Mouse (Mus musculus) spleen, postnatal 4 days (tissue): ENCODE data around the gene Six4.
"Not testable (repeated sequence)": the region's sequence is repeated elsewhere in the genome, so short reads cannot be mapped to it uniquely, and the experiment has no call there.

ENCODE experiments used
- DNase-seq, 2 experiments: peaks; one replicate each; pipeline ENCODE4 v3.0.0; 2022; ENCODE audit warnings: low spot score in 2 of 2

Six4 gene

DNA sequence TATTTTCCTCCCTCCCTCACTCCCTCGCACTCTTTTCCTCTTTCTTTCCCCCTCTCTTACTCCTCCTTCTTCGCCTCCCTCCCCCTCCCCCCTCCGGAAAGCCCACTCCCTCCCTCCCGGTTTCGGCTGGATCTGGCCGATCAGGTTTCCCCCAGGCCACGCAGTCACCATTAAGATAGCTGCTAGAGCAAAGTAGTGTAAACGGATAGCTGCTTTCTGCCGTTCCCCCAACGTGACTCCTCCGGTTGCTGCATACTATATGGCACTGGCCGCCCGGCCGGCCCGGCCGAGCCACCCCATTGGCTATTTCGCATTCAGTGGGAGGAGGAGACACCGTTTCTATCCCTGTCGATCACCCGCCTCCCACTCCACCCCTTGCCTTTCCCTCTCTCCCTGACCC, at the start of gene Six4:
Six4 (minus strand) TSS at position 261 of the 400 bp plus-strand sequence.
- no peak for DNase-seq

DNA sequence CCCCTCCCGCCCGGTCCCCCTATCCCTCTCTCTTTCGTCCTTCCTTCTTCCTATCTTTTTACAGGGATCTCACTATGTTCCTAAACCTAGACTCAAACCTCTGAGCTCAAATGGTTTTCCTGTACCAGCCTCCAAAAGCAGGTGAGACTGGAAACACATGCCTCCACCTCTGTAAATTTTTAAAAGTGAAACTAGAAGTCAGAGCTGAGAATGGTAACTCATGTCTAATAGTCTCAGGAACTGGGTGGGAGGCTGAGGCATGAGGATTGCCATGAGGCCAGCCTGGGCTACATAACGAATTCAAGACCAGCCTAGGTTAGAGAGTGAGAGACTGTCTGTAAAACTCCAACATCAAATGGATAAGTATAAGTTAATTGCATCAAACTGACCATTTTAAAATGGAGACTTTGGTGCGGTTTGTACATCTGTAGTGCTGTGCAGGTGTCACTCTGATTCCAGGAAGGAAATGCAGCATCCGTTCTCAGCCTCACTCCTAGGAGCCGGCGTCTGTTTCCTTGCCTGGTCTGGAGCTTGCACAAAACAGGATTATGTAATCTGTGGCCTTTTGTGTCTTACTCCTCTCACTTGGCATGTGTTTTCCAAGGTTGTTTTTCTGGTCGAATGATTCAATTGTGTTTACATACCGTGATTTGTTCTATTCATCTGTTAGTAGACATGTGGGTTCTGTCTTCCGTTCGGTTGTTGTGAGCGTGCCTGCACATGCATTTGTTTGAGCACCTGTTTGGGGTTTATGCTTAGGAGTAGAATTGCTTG, 49.3 kb upstream of the Six4 start:
- no peak for DNase-seq

GRCm38 (mm10) chr12:73160341-73160740, 47.1 kb upstream of the Six4 start:
- DNase-seq = no peak

- no peak for DNase-seq
Observed at GRCm38 (mm10) chr12:73154150-73154549, 40.9 kb upstream of the Six4 start.

DNA sequence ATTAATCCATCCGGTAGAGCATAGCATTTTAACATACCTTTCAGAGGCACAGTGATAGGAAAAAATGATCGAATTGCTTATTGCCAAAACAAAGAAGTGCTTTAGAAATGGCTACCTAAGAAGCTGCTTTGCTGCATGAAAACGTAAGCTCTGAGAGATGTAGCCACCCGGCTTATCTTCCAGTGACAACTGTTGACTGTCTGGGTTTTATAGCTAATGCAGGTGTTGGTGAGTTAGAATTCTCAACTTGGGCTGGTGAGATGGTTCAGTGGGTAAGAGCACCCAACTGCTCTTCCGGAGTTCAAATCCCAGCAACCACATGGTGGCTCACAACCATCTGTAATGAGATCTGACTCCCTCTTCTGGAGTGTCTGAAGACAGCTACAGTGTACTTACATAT, 37.8 kb upstream of the Six4 start:
- DNase-seq = not testable (repeated sequence)

DNA sequence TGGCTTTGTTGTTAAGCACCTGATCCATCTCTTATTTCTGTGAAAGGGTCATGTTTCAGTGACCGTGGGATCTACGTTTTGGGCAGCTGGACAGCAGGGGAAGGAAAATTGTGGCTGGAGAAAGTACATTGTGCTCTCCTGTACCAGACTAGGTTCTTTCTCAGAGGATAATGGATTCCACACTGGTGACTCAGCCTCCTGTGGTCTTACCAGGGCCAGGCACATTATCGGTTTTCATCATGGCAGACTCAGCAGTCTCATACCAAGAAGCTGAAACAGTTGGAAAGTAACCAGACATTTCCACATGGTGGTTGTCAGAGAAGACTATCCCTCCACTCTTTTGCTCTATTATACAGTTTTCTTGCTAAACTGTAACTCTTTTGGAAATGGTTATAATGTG, 34.0 kb upstream of the Six4 start:
- DNase-seq = no peak

- DNase-seq = no peak
Observed at GRCm38 (mm10) chr12:73140732-73141131, 27.5 kb upstream of the Six4 start.

DNA sequence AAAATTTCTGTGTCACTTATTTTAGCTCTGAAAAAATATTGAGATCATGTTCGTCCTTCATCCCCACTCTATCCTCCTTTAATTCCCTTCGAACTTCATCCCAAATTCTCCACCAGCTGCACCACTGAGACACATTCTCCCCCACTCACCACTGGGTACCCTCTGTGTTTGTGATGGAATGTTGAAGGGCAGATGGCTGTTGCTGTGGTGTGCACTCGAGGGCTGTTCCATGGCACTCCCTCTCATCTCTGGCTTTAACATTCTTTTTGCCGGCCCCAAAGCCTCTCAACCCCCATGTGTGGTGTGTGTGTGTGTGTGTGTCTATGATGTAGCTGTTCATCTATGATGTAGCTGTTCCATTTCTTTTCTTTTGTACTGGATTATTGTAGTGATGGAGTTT, 12.0 kb upstream of the Six4 start:
- DNase-seq = no peak

DNA sequence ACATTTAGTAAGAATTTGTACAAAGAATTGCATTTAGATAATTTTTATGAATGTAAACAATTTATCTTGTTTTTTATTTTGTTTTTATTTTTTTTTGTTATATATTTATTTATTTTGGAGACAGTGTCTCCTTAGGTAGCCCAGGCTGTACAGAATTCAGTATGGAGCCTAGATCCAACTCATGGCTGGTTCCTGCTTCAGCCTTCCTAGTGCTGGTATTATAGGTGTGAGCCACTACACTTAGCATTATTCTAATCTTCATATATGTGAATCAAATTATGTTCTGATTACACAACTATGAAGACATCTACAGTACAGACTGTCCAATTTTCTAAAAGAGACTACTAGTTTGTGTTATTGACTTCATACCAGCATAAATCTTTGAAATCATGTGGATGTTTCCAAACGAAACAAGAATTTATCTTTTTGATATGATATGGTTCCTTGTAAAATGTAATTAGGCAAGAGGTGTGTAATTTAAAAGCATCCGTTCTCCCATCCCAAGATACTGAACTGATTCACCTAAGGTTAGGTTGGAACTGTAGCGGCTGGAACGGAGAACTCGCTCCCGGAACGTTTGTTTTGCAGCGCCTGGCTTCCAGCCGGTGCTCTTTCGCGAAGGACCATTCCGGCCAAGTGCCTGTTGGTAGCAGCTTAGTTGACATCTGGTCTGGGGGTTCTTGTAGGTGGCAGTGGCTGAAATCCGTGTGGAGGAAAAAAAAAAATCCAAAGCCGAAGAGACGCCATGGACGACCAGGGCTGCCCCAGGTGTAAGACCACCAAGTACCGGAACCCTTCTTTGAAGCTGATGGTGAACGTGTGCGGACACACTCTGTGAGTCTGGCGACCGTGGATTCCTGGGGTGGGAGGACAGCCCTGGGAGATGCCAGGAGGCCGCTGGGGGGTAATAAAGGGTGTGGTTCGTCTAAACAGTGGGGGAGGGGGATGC, 10.1 kb upstream of the Six4 start, which contains the start of gene Mnat1:
Mnat1 (plus strand) TSS at position 625 of the 949 bp plus-strand sequence.
- peak; percentile 78 to 92 for DNase-seq

DNA sequence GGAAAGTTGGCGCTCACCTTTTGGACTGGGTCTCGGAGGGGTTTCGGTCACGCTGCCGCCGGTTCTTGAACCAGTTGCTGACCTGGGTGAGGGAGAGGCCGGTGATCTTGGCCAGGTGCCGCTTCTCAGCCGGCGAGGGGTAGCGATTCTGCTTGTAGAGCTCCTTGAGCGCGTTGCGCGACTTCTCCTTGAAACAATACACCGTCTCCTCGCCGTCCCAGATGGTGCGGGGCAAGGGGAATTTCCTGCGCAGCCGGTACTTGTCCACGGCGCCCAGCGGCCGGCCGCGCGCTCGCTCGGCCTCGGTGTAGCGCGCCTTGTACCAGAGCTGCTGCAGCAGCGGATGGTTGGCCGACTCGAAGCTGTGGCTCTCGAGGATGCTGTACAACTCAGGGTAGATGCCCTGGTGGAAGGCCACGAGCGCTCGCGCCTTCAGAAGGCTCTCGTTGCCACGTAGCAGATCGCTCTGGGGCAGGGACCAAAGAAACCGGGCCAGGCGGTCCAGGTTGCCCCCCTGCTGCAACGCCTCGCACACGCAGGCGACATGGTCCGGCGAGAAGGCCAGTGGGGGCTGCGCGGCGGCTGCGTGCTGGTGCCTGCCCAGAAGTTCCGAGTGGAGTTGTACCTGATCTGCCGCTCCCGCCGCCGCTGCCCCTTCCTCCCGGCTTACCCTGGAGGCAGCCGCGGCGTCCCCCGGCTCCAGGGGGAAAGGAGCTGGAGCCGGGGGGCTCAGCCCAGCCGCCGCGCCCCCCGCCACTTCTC, 749 bp downstream of the Six4 start:
- DNase-seq = no peak

DNA sequence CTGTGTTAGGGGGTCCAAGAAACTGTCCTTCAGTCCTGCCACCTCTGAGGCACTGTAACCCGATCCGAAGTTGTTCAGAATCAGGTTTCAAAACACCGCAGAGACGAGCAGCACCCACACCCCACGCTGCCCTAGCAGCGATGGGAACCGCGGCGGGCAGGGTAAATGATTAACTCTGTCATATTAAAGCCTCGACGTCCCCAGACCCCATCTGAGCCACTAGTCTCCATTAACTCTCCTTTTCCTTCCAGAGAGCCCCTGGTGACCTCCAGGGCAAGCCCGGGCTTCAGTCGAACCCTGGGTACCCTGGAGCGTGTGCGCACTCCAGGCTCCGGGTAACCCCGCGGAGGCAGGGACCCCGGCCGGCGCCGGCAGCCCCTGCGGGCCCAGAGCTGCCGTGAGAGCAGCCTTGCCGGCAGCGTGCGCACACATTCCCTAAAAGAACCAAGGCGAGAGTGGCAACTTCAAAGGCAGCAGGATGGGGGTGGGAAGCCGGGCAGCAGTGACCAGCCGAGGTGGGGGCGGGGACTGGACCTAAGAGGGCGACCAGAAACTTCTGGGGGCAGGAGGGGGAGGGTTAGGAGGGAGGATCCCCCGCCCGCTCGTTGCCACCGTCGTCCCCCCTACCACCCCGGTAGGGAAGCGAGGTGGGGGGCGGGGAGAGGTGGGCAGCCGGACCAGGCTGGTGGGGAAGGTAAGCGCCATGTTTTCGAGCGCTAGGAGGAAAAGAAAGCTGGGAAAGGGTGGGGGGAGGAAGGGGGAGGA, 1.5 kb downstream of the Six4 start:
- DNase-seq = no peak

DNA sequence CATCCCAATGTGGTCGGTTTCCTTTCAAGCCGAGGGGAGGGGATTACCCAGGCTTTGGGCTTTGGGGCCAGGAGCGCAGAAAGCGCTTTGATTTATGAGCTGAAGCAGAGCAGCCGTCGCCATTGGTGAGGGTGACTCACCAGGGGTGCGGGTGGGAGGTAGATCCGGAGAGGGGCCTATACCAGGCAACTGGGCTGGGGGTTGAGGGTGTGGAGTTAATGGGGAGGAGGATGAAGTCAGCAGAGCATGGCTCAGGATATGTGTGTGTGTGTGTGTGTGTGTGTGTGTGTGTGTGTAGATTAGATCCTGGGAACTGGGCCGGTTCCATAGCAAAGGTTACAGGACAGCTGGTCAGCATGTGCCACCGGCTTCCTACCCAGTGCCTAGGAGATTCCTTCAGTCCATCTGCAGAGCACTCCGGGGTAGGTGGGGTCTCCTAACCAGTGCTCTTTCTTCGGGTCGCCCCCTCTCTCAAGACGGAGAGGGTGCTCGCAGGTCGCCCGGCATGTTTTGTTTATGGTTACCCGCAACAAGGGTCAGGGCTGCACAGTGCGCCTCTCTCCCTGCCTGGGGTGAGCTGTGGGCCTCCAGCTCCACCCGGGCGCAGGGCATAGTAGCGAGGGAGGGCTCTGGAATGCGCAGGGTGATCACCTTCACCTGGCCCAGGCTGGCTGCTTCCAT, 2.7 kb downstream of the Six4 start:
- no peak for DNase-seq

DNA sequence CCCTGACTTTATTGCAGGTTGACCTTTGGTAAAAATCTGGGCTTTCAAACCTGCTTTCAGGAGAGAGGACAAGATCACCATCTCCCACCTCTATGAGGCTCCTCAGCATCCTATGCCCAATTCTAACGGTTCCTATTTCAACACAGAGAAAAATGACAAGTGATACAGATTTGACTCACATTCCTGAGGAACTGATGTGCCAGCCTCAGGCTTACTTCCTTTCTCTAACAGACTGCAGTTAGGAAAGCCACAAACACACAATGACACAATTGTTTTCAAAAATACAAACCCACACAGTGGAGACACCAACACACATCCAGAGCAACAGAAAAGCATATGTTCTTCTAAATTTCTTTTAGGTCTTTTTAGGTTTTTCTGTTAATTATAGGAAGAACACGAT, 5.4 kb downstream of the Six4 start:
- no peak for DNase-seq

DNA sequence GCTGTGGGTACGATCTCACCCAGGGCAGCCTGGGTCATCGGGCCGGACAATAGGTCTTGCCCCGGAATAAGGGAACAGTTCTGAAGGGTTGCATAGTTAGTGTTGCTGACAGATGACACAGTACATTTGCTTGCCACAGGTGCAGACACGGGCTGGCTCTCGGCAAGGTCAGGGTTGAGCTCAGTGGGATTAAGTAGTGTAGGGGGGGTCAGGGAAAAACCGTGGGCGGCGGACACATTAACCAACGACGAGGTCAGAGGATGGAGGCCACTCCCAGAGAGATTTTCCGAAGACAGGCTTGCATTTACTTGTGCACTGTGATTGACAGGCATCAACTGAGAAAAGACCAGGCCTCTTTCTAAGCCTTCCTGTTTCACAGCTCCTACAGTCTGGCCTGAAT, 9.5 kb downstream of the Six4 start:
- no peak for DNase-seq

DNA sequence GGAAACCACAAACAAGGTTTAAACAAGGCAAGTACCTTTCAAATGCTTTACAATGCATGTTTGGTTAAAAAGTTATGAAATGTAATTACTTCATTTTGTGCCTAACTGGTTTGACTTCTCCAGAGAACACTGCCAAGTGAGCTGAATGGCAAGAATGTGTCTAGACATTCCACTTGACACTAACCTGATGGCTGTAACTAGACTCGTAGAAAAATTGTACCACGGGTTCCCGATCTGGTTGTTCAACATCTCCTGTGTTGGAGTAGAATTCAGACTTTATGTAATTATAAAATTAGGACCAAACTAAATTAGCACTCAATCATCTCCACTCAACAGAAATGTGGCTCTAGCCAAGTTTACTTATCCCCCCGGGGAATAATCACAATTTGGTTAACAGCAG, 14.7 kb downstream of the Six4 start:
- DNase-seq = no peak

GRCm38 (mm10) chr12:73096177-73096576, 17.1 kb downstream of the Six4 start:
- not testable (repeated sequence) for DNase-seq

GRCm38 (mm10) chr12:73094605-73095004, 18.7 kb downstream of the Six4 start:
- no peak for DNase-seq

- no peak for DNase-seq
Observed at GRCm38 (mm10) chr12:73094189-73094588, 19.1 kb downstream of the Six4 start.

- no peak for DNase-seq
Observed at GRCm38 (mm10) chr12:73090672-73091335, 22.5 kb downstream of the Six4 start.

DNA sequence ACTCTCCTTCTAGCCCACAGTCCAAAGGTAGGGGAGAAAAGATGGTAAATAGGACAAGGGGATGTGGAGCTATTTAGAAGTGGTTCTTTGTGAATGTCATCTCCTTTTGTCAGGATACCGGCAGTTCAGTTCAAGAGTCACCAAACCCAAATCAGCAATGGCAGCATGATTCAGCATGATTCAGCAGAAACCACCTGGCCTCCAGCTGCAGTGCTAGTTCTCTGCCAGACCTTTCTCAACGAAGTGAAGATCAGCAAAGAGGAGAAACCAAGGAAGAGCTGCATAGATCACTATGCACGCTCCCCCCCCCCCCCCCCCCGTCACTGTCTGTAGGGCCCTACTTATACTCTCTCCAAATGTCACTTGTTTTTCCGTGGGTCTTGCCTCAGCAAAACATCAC, 24.3 kb downstream of the Six4 start:
- peak in 1 of 2 experiments; percentile 37 for DNase-seq
